Mouse (Mus musculus) CD8-positive naive resting alpha-beta T cell, adult 2 months (primary cell): ENCODE data around the gene Olfr1367.
"Not testable (repeated sequence)": the region's sequence is repeated elsewhere in the genome, so short reads cannot be mapped to it uniquely, and the experiment has no call there.

Source experiments
- DNase-seq, 2 experiments: peaks; one replicate each; pipeline ENCODE4 v3.0.0; 2022; ENCODE audit warnings: low read depth in 2 of 2, low spot score in 2 of 2

Gene Olfr1367

DNA sequence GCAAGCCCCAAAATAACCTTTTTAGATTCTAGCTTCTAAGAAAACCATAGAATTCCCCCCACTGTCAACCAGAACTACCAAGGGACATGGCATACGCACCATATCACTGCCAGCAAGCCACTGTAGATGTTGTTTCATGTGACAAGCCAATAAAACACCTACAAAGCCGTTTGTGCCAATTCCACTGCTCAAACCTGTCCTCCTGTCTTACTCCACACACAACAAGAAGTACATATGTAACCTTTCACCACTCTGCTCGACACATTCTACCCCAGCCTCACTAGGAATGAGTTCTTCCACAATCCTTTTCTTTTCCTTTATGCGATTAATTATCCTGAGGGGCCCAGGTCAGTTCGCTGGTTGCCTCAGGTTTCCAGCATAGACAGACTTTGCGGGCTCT is 48.9 kb downstream of the Olfr1367 start:
- DNase-seq, result no peak

DNA sequence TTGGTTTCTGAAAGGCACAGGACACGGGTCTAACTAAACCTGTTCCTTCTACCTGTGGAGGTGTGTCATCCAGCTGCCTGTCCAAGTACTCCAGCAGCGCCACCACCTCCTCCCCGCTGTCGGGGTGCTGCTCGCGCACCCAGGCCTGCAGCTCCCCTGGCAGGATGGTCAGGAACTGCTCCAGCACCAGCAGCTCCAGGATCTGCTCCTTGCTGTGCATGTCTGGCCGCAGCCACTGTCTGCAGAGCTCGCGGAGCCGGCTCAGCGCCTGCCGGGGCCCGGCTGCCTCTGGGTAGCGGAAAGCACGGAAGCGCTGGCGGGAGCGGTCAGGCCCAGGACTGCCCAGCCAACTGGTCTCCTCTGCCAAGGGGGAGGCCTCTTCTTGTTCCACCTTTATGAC is 49.3 kb downstream of the Olfr1367 start:
- DNase-seq, result not testable (repeated sequence)

DNA sequence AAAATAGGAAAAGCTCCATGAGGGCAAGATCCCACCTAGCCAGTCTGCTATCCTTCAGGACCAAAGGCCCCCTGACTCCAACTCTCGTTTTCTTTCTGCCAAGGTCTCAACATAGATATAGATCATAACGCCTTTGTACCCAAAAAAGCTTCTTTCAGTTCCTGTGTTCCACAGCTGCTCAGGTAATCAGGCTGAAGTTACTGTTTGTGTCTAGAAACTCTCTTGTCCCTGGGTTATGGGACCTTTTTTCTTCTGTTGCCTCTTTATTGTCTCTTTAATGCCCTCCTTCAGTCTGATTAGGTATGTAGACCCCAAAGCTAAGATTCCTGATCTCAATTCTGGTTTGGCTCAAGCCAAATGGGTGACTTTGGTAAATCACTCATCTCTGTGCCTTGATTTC is 50.8 kb downstream of the Olfr1367 start:
- no peak for DNase-seq
